Mouse (Mus musculus) stomach, postnatal 0 days (tissue): Measurements from ENCODE around the gene Il21.

Source experiments
- CTCF ChIP-seq: IDR thresholded peaks from 2 replicates; pipeline ENCODE4 v1.5.1; 2016; ENCODE audit warnings: antibody characterized with exemption, low read depth, mild to moderate bottlenecking, moderate library complexity
- EP300 ChIP-seq: optimal IDR thresholded peaks from 2 replicates; pipeline ENCODE3; 2016; ENCODE audit warnings: antibody characterized with exemption

- peak; percentile 85 for TF ChIP-seq CTCF
- no peak for TF ChIP-seq EP300
Observed at GRCm38 (mm10) chr3:37219071-37219470, 13.4 kb downstream of the Il21 start.
